In the genomic region with DNA sequence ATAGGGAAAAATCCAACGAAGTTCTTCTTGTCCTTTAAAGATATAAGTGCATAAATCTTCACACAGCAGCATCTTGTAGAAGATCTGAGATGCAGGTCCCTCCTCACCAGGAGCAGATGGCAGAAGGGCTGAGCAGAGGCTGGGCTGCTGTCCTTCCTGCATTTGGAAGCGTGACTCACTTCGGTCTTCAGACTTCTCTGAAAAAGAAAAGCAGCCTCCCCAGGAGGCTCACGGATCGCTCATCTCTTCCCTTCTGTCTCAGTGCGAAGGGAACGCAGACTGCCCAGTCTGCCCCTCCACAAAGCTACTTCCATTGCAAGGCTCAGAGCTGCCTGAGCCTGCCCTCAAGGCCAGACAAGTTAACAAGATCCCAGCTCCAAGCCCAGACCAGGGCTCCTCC, we compare ENCODE assay signal across 23 mouse cellular contexts. TPM values are rescaled to one million over a fixed set of nuclear protein-coding genes. Genes with fewer than 3 reads are reported as not detected.
DNase-seq lines count a peak whose midpoint lies in the region; ATAC-seq lines count a peak whose summit lies in the region.
"Had no signal": no experiment of that assay in that cellular context is flagged by ENCODE, and none has a peak within 500 bp of the region (broad histone marks: within the 10 kb centered on the region; RNA-seq: fewer than 3 reads in every experiment).

No protein-coding gene starts in this region.

- H3K27me3 ChIP-seq in embryonic facial prominence, embryonic 13.5 days, result no peaks in the 10 kb centered on the region
- H3K27me3 ChIP-seq in embryonic facial prominence, embryonic 10.5 days (replicated peaks; ENCODE audit: low read depth, poor library complexity, severe bottlenecking), result no peaks in the 10 kb centered on the region
- no peaks in the 10 kb centered on the region for H3K27me3 ChIP-seq in hindbrain, embryonic 16.5 days (replicated peaks; ENCODE audit: control insufficient read depth, insufficient read depth, low read length)
- H3K27me3 ChIP-seq: embryonic facial prominence, embryonic 12.5 days; hindbrain, embryonic 12.5 days; limb, embryonic 15.5 days; neural tube, embryonic 13.5 days had no signal

- ATAC-seq in embryonic facial prominence, embryonic 13.5 days (ENCODE audit: insufficient number of reproducible peaks, insufficient read depth, low FRiP score, low TSS enrichment, low read depth), result no peak
- ATAC-seq in hindbrain, embryonic 16.5 days, result no peak
- ATAC-seq: CD4-positive, CD25-positive, alpha-beta regulatory T cell, adult 4 months had no signal

- peaks cover 10% of the 10 kb centered on the region for H3K4me1 ChIP-seq in embryonic facial prominence, embryonic 13.5 days
- H3K4me1 ChIP-seq in embryonic facial prominence, embryonic 10.5 days, result peaks cover 18% of the 10 kb centered on the region
- H3K4me1 ChIP-seq in hindbrain, embryonic 16.5 days (ENCODE audit: control insufficient read depth, insufficient read depth, low read depth, low read length), result peaks cover 3% of the 10 kb centered on the region
- H3K4me1 ChIP-seq: embryonic facial prominence, embryonic 12.5 days had no signal

- DNase-seq in embryonic facial prominence, embryonic 10.5 days (ENCODE audit: low spot score), result no peak
- DNase-seq in left cerebral cortex, adult 18-20 months (ENCODE audit: low spot score in 2 of 2), result peak; percentile 64 to 74
- DNase-seq in left cerebral cortex, postnatal 4 days, result no peak
- peak; percentile 65 to 71 for DNase-seq in left cerebral cortex, postnatal 36 days (ENCODE audit: low spot score in 2 of 2)
- DNase-seq in right cerebral cortex, postnatal 36 days (ENCODE audit: low spot score in 2 of 2), result peak; percentile 71 to 78
- no peak for DNase-seq in urinary bladder, postnatal 14 days (ENCODE audit: low spot score)
- DNase-seq: cerebellum, adult 11-12 months; gastrocnemius, postnatal 25 days; kidney, adult 9 months; kidney, postnatal 36 days; lung, adult 18-20 months; lung, postnatal 36 days; thymus, postnatal 14 days had no signal

- no peak overlapping the region for H3K4me3 ChIP-seq in embryonic facial prominence, embryonic 13.5 days
- no peak overlapping the region for H3K4me3 ChIP-seq in embryonic facial prominence, embryonic 10.5 days
- no peak overlapping the region for H3K4me3 ChIP-seq in hindbrain, embryonic 16.5 days (ENCODE audit: low read length)
- H3K4me3 ChIP-seq: embryonic facial prominence, embryonic 12.5 days; hindbrain, embryonic 12.5 days; limb, embryonic 15.5 days; midbrain, embryonic 10.5 days; neural tube, embryonic 13.5 days had no signal

- 0 out of 2 replicates have a peak, but pooled peaks cover 4% of the 10 kb centered on the region for H3K9me3 ChIP-seq in embryonic facial prominence, embryonic 13.5 days
- H3K9me3 ChIP-seq in embryonic facial prominence, embryonic 10.5 days, result no peaks in the 10 kb centered on the region
- H3K9me3 ChIP-seq in hindbrain, embryonic 16.5 days (ENCODE audit: control insufficient read depth, low read length), result no peaks in the 10 kb centered on the region
- H3K9me3 ChIP-seq: embryonic facial prominence, embryonic 12.5 days; G1E; hindbrain, embryonic 12.5 days; limb, embryonic 15.5 days; midbrain, embryonic 10.5 days; neural tube, embryonic 13.5 days had no signal

- no peak overlapping the region for H3K27ac ChIP-seq in embryonic facial prominence, embryonic 13.5 days
- no peak overlapping the region for H3K27ac ChIP-seq in embryonic facial prominence, embryonic 10.5 days (replicated peaks)
- no peak overlapping the region for H3K27ac ChIP-seq in hindbrain, embryonic 16.5 days (ENCODE audit: low read depth, low read length)
- H3K27ac ChIP-seq: embryonic facial prominence, embryonic 12.5 days; hindbrain, embryonic 12.5 days; limb, embryonic 15.5 days; midbrain, embryonic 10.5 days; neural tube, embryonic 13.5 days had no signal

- H3K36me3 ChIP-seq in embryonic facial prominence, embryonic 13.5 days, result no peaks in the 10 kb centered on the region
- no peaks in the 10 kb centered on the region for H3K36me3 ChIP-seq in embryonic facial prominence, embryonic 10.5 days (replicated peaks)
- H3K36me3 ChIP-seq in hindbrain, embryonic 16.5 days (ENCODE audit: control insufficient read depth, insufficient read depth, low read length), result no peaks in the 10 kb centered on the region
- H3K36me3 ChIP-seq: embryonic facial prominence, embryonic 12.5 days; G1E; hindbrain, embryonic 12.5 days; limb, embryonic 15.5 days; midbrain, embryonic 10.5 days; neural tube, embryonic 13.5 days had no signal

- WGBS in embryonic facial prominence, embryonic 13.5 days, result 23% methylated on average over 7 of the region's 7 CpGs
- 28% methylated on average over 7 of the region's 7 CpGs for WGBS in embryonic facial prominence, embryonic 10.5 days
- 21% methylated on average over 7 of the region's 7 CpGs for WGBS in hindbrain, embryonic 16.5 days

- intact Hi-C loops in left cerebral cortex, postnatal 4 days (cut with DNase I), result no loop called here
- intact Hi-C loops in left cerebral cortex, postnatal 36 days (cut with DNase I), result loop anchor here (10.0 kb wide), 2 partner anchors 196 to 306 kb away; no protein-coding TSS in a partner anchor

- no peak overlapping the region for H3K4me2 ChIP-seq in embryonic facial prominence, embryonic 13.5 days
- no peak overlapping the region for H3K4me2 ChIP-seq in hindbrain, embryonic 16.5 days (ENCODE audit: low read length)
- H3K4me2 ChIP-seq: embryonic facial prominence, embryonic 12.5 days; hindbrain, embryonic 12.5 days; limb, embryonic 15.5 days; neural tube, embryonic 13.5 days had no signal

- H3K9ac ChIP-seq in embryonic facial prominence, embryonic 13.5 days, result peak overlapping the region; percentile 37; the same call in 1 of the 2 replicates
- H3K9ac ChIP-seq in hindbrain, embryonic 16.5 days (ENCODE audit: low read depth, low read length), result no peak overlapping the region
- H3K9ac ChIP-seq: embryonic facial prominence, embryonic 12.5 days; hindbrain, embryonic 12.5 days; limb, embryonic 15.5 days; neural tube, embryonic 13.5 days had no signal

RNA-seq across cellular contexts. Expression of gene Oprd1, which starts 26.6 kb away (rescaled TPM):
- polyA plus RNA-seq in embryonic facial prominence, embryonic 13.5 days (2015; fragmentation: Nextera tagmentation; extraction: Ambion mirVana), result 0.50 and 0.55 TPM in 2 replicates
- polyA plus RNA-seq in embryonic facial prominence, embryonic 10.5 days (2016; fragmentation: Nextera tagmentation; extraction: Ambion mirVana), result 0.24 and 0.35 TPM in 2 replicates
- total RNA-seq in left cerebral cortex, adult 18-20 months (2021), result 10 to 100 TPM; 21.6 TPM
- total RNA-seq in left cerebral cortex, postnatal 4 days (2021), result 1 to 10 TPM; 3.7 to 4.6 TPM
- 10 to 100 TPM; 16.3 to 19.3 TPM for total RNA-seq in left cerebral cortex, postnatal 36 days (2021)
- polyA plus RNA-seq in hindbrain, embryonic 16.5 days (2015; fragmentation: Nextera tagmentation; extraction: Ambion mirVana), result 0.86 and 1.4 TPM in 2 replicates
- total RNA-seq: gastrocnemius, postnatal 25 days; monocyte, adult 5-6 weeks had no signal
- polyA plus RNA-seq: CD4-positive, CD25-positive, alpha-beta regulatory T cell, adult 4 months; G1E had no signal

RNA-seq across cellular contexts. Expression of gene Ythdf2, which starts 41.2 kb away (rescaled TPM):
- 109 and 124 TPM in 2 replicates for polyA plus RNA-seq in embryonic facial prominence, embryonic 13.5 days (2015; fragmentation: Nextera tagmentation; extraction: Ambion mirVana)
- 155 and 159 TPM in 2 replicates for polyA plus RNA-seq in embryonic facial prominence, embryonic 10.5 days (2016; fragmentation: Nextera tagmentation; extraction: Ambion mirVana)
- total RNA-seq in left cerebral cortex, adult 18-20 months (2021), result 10 to 100 TPM; 45.0 to 48.1 TPM
- total RNA-seq in left cerebral cortex, postnatal 4 days (2021), result 10 to 100 TPM; 69.2 to 70.6 TPM
- 10 to 100 TPM; 37.6 to 47.1 TPM for total RNA-seq in left cerebral cortex, postnatal 36 days (2021)
- polyA plus RNA-seq in hindbrain, embryonic 16.5 days (2015; fragmentation: Nextera tagmentation; extraction: Ambion mirVana), result 92.7 and 102 TPM in 2 replicates

Comparison
In these comparisons a context has a peak if more than half of its experiments do, and no peak if none do; other contexts are left out.
1. DNase-seq: peak in left cerebral cortex, adult 18-20 months (2 of 2), left cerebral cortex, postnatal 36 days (2 of 2) and right cerebral cortex, postnatal 36 days (2 of 2); none in embryonic facial prominence, embryonic 10.5 days (single experiment), left cerebral cortex, postnatal 4 days (single experiment) and urinary bladder, postnatal 14 days (single experiment).